Mouse (Mus musculus) lung, adult 2 months (tissue): ENCODE results near the gene Tmtc2. TPM values are rescaled to one million over a fixed set of nuclear protein-coding genes. Genes with fewer than 3 reads are reported as not detected.

Experiments used
- DNase-seq: peaks from one replicate; pipeline ENCODE4 v3.0.0; 2022
- H3K4me1 ChIP-seq: fragments of 200-500 bp; 2 replicates; pipeline ENCODE4 v1.6.1; 2011; ENCODE audit warnings: low read length; ENCODE audit not compliant: control insufficient read depth, insufficient read depth
- H3K4me3 ChIP-seq: fragments of 200-500 bp; replicated peaks from 2 replicates; pipeline ENCODE3; 2011; ENCODE audit warnings: low read depth, mild to moderate bottlenecking, control low read depth, low read length; ENCODE audit errors: extremely low read depth
- CTCF ChIP-seq: fragments of 200-500 bp; IDR thresholded peaks from 2 replicates; pipeline ENCODE4 v1.5.1; 2011; ENCODE audit warnings: mild to moderate bottlenecking, low read length, control low read depth; ENCODE audit not compliant: insufficient read depth
- POLR2A ChIP-seq: fragments of 200-500 bp; IDR thresholded peaks from 2 replicates; pipeline ENCODE4 v1.6.1; 2011; ENCODE audit warnings: low read depth, mild to moderate bottlenecking, control low read depth, low read length, borderline replicate concordance; ENCODE audit errors: extremely low read depth
- WGBS: fragments of 180-500 bp; shearing (Covaris S2); methylation state at CpG from one replicate; pipeline ENCODE4 v1.1.7; 2018; 5-methylcytosine and 5-hydroxymethylcytosine counted together
- polyA plus RNA-seq: library from polyadenylated mRNA; depleted of rRNA; stranded (reverse); fragments of >200 nt; gene quantifications from 2 replicates; pipeline ENCODE4 v1.2.3, GENCODE M21; 2012

Gene Tmtc2
- polyA plus RNA-seq, 1 experiment = 17.7 TPM

DNA sequence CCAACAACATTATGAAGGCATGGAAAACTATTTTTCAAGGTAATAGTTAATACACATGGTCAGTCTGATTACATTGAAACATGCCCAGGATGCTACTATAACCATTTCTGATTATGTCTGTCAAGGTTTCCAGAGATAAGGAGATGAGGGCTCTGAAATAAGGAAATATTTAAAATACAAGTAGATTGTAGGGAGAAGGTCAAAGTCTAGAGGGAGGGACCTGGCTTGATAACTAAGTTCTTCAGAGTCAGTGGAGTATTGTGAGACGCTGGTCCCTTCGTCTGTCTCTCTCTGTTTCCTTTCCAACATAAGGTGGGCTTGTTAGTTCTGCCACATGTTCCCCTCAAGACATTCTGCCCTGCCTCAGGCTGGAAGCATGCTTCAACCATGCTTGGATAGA, 223.9 kb downstream of the Tmtc2 start:
- 59% methylated on average over 2 of the region's 2 CpGs for WGBS

GRCm38 (mm10) chr10:105345920-105346319, 228.3 kb downstream of the Tmtc2 start:
- WGBS = 81% methylated on average over 3 of the region's 3 CpGs
- DNase-seq = no peak
- Histone ChIP-seq H3K4me1 (no peaks in the 10 kb centered on the region), H3K4me3 (no peak overlapping the region)
- TF ChIP-seq POLR2A = no peak
- TF ChIP-seq CTCF = no peak

More for the DNA sequence above, 223.9 kb downstream of the Tmtc2 start:
- no peak for TF ChIP-seq POLR2A
- no peak for TF ChIP-seq CTCF
- Histone ChIP-seq H3K4me3 (no peak overlapping the region), H3K4me1 (no peaks in the 10 kb centered on the region; the same call in 1 of the 2 replicates)
- no peak for DNase-seq

DNA sequence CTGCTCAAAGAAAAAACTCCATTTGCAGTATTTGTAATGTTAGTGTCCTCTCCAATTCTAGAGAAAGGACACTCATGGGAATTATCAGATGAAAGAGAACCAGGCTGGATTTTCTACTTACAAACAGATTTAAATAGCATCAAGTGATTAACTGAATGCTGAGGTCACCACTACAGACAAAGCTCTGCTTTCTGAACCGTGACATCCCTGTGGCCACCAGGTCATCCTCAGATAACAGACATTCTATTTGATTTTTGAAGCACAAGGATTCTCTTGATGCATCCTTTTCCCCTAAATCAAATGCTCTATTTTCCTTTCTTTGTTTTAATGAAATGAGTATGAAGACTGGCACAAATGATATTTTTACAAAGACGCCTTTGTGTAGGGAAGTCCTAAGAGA, 241.4 kb downstream of the Tmtc2 start:
- no peak for TF ChIP-seq CTCF
- no peak for TF ChIP-seq POLR2A
- H3K4me3 ChIP-seq = no peak overlapping the region
- no peaks in the 10 kb centered on the region; the same call in 1 of the 2 replicates for H3K4me1 ChIP-seq
- DNase-seq = no peak
- 93% methylated on average over 2 of the region's 2 CpGs for WGBS

DNA sequence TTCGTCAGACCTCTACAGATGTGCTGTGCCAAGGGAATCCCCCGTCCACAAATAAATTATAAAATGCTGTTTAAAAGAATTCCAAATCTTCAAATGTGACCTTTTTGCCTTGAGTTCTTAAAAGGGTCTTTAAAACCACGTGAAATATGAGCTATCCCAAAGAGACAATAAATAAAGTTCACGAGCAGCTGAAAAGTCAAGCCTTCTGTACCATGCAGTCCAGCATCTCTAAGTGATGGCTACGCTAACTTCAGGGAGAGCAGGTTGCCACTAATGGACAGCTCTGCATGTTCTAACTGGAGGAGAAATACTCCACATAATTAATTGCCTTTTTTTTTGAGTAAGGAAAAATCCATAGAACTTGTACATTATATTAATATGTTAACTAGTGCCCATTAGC, 243.9 kb downstream of the Tmtc2 start:
- DNase-seq = no peak

DNA sequence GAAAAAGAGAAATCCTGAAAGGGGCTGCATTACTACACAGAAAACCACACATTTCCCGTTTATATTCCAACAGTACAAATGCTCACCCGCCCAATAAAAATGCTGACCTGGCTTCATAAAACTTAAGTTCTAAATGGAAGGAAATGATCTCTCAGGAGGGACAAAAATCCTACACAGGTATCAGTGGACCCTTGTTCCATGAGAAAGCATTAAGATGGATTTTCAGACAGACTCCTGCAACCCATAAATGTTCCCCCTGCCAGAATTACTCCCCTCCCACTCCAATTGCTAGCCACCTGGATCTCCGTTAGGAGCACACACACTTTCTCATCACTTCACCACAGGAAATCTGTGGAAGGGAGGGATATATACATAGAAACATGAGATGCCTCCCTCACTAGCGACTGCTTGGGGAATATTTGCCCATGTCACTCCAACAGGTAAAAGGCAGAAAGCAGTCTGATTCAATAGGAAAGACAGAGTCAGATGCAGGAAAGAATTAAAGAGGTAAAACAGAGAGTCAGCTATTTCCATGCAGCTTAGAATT, 250.5 kb downstream of the Tmtc2 start:
- TF ChIP-seq POLR2A (no peak), CTCF (no peak)
- H3K4me1 ChIP-seq = no peaks in the 10 kb centered on the region
- no peak overlapping the region for H3K4me3 ChIP-seq
- WGBS = 77% methylated on average over 4 of the region's 4 CpGs
- no peak for DNase-seq

More for the DNA sequence above, 243.9 kb downstream of the Tmtc2 start:
- no peak for TF ChIP-seq POLR2A
- TF ChIP-seq CTCF = no peak
- Histone ChIP-seq H3K4me1 (no peaks in the 10 kb centered on the region; the same call in 1 of the 2 replicates), H3K4me3 (no peak overlapping the region)
- 75% methylated on average over 5 of the region's 5 CpGs for WGBS

GRCm38 (mm10) chr10:105319299-105320057, 254.8 kb downstream of the Tmtc2 start:
- no peaks in the 10 kb centered on the region for H3K4me1 ChIP-seq
- TF ChIP-seq POLR2A = no peak
- no peak for TF ChIP-seq CTCF
- no peak overlapping the region for H3K4me3 ChIP-seq
- DNase-seq = no peak
- 67% methylated on average over 3 of the region's 3 CpGs for WGBS

- H3K4me1 ChIP-seq = no peaks in the 10 kb centered on the region
- 66% methylated on average over 2 of the region's 2 CpGs for WGBS
- TF ChIP-seq CTCF (no peak), POLR2A (no peak)
- no peak for DNase-seq
- no peak overlapping the region for H3K4me3 ChIP-seq
Measured at GRCm38 (mm10) chr10:105318869-105319268, 255.4 kb downstream of the Tmtc2 start.

- no peak for DNase-seq
- Histone ChIP-seq H3K4me1 (no peaks in the 10 kb centered on the region), H3K4me3 (no peak overlapping the region)
- TF ChIP-seq POLR2A = no peak
- no peak for TF ChIP-seq CTCF
- 53% methylated on average over 5 of the region's 5 CpGs for WGBS
Measured at GRCm38 (mm10) chr10:105312986-105313385, 261.3 kb downstream of the Tmtc2 start.

GRCm38 (mm10) chr10:105297560-105297959, 276.7 kb downstream of the Tmtc2 start:
- Histone ChIP-seq H3K4me3 (no peak overlapping the region), H3K4me1 (no peaks in the 10 kb centered on the region)
- no peak for TF ChIP-seq POLR2A
- TF ChIP-seq CTCF = no peak
- no peak for DNase-seq
- 85% methylated on average over 3 of the region's 3 CpGs for WGBS

- 92% methylated on average over 1 of the region's 1 CpGs for WGBS
- TF ChIP-seq CTCF = no peak
- TF ChIP-seq POLR2A = no peak
- no peaks in the 10 kb centered on the region for H3K4me1 ChIP-seq
- no peak overlapping the region for H3K4me3 ChIP-seq
- DNase-seq = no peak
Measured at GRCm38 (mm10) chr10:105292961-105293360, 281.3 kb downstream of the Tmtc2 start.
